In the genomic region with DNA sequence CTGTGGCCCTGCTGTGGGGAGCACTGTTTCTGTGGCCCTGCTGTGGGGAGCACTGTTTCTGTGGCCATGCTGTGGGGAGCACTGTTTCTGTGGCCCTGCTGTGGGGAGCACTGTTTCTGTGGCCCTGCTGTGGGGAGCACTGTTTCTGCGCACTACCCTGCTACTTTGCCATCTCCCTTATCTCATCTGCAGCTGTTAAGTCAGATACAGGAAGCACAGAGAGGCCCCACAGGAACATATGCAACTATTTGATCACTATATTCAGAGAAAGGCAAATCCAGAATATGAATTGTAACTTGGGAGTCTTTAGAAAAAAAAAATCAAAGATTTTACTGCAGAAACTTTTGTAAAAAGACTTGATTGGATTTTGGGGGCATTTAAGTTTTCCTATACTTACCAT, we compare ENCODE assay signal across 20 mouse cellular contexts. TPM values are rescaled to one million over a fixed set of nuclear protein-coding genes. Genes with fewer than 3 reads are reported as not detected.
DNase-seq lines count a peak whose midpoint lies in the region; ATAC-seq and TF ChIP-seq lines count a peak whose summit lies in the region.
"Had no signal": no experiment of that assay in that cellular context is flagged by ENCODE, and none has a peak within 500 bp of the region (broad histone marks: within the 10 kb centered on the region; RNA-seq: fewer than 3 reads in every experiment).

No protein-coding gene starts in this region.

- TF ChIP-seq EP300 in MEL (IDR thresholded peaks at IDR 0.05; ENCODE audit: low read depth in 1 of 2, low read length in 2 of 2): peak; percentile 65 to 67

- 13% methylated on average over 1 of the region's 1 CpGs for WGBS in liver, embryonic 12.5 days (ENCODE audit: insufficient replicate concordance)
- WGBS in liver, embryonic 16.5 days (ENCODE audit: insufficient replicate concordance): 30% methylated on average over 1 of the region's 1 CpGs
- 84% methylated on average over 1 of the region's 1 CpGs for WGBS in kidney, embryonic 15.5 days

- TF ChIP-seq POLR2A in MEL (IDR thresholded peaks at IDR 0.05; ENCODE audit: control insufficient read depth in 1 of 2, insufficient read depth in 1 of 2, low read depth in 1 of 2, low read length in 2 of 2, poor library complexity in 1 of 2): no peak

- peaks cover 7 to 11% of the 10 kb centered on the region in 2 experiments for H3K4me1 ChIP-seq in MEL (ENCODE audit: control insufficient read depth in 1 of 2, insufficient read depth in 2 of 2, low read length in 2 of 2)
- peaks cover 13% of the 10 kb centered on the region for H3K4me1 ChIP-seq in liver, embryonic 12.5 days
- H3K4me1 ChIP-seq in liver, embryonic 16.5 days (ENCODE audit: control insufficient read depth, low read depth, low read length): peaks cover 11% of the 10 kb centered on the region
- no peaks in the 10 kb centered on the region for H3K4me1 ChIP-seq in kidney, embryonic 15.5 days
- H3K4me1 ChIP-seq: embryonic facial prominence, embryonic 12.5 days; forebrain, embryonic 12.5 days; heart, embryonic 15.5 days; hindbrain, embryonic 13.5 days had no signal

- DNase-seq in 416B (ENCODE audit: low read depth): peak; percentile 35
- peak; percentile 62 for DNase-seq in MEL (ENCODE audit: low read depth, low spot score)
- no peak for DNase-seq in urinary bladder, postnatal 10 days (ENCODE audit: low spot score)
- DNase-seq: adrenal gland, postnatal 10 days; cerebellum, adult 2 months; cerebellum, postnatal 14 days; gastrocnemius, postnatal 14 days; heart, adult 18-20 months; heart, postnatal 14 days had no signal

- no peak overlapping the region for H3K9ac ChIP-seq in MEL (ENCODE audit: control insufficient read depth, low read depth, low read length, poor library complexity, severe bottlenecking)
- no peak overlapping the region for H3K9ac ChIP-seq in liver, embryonic 12.5 days
- H3K9ac ChIP-seq in liver, embryonic 16.5 days (ENCODE audit: low read depth, low read length): no peak overlapping the region
- no peak overlapping the region for H3K9ac ChIP-seq in kidney, embryonic 15.5 days
- H3K9ac ChIP-seq: embryonic facial prominence, embryonic 12.5 days; forebrain, embryonic 12.5 days; heart, embryonic 15.5 days; hindbrain, embryonic 13.5 days had no signal

- H3K9me3 ChIP-seq in MEL (replicated peaks; ENCODE audit: insufficient read depth, low read length): no peaks in the 10 kb centered on the region
- no peaks in the 10 kb centered on the region for H3K9me3 ChIP-seq in liver, embryonic 12.5 days (replicated peaks)
- H3K9me3 ChIP-seq in liver, embryonic 16.5 days (replicated peaks; ENCODE audit: control insufficient read depth, low read length): no peaks in the 10 kb centered on the region
- no peaks in the 10 kb centered on the region for H3K9me3 ChIP-seq in kidney, embryonic 15.5 days (replicated peaks)
- H3K9me3 ChIP-seq: embryonic facial prominence, embryonic 12.5 days; forebrain, embryonic 12.5 days; heart, embryonic 15.5 days; hindbrain, embryonic 13.5 days had no signal

- H3K4me3 ChIP-seq in MEL (ENCODE audit: control insufficient read depth in 1 of 2, insufficient read depth in 1 of 2, low read depth in 2 of 2, low read length in 2 of 2): no peak overlapping the region
- no peak overlapping the region for H3K4me3 ChIP-seq in liver, embryonic 12.5 days
- no peak overlapping the region for H3K4me3 ChIP-seq in liver, embryonic 16.5 days (ENCODE audit: low read depth, low read length)
- no peak overlapping the region for H3K4me3 ChIP-seq in kidney, embryonic 15.5 days (replicated peaks)
- H3K4me3 ChIP-seq: embryonic facial prominence, embryonic 12.5 days; forebrain, embryonic 12.5 days; heart, embryonic 15.5 days; hindbrain, embryonic 13.5 days had no signal

- H3K27me3 ChIP-seq in MEL (ENCODE audit: control insufficient read depth in 1 of 2, insufficient read depth in 2 of 2, low read length in 2 of 2): no peaks in the 10 kb centered on the region
- H3K27me3 ChIP-seq in liver, embryonic 12.5 days (replicated peaks): no peaks in the 10 kb centered on the region
- H3K27me3 ChIP-seq in liver, embryonic 16.5 days (ENCODE audit: control insufficient read depth, insufficient read depth, low read depth, low read length): no peaks in the 10 kb centered on the region
- no peaks in the 10 kb centered on the region for H3K27me3 ChIP-seq in kidney, embryonic 15.5 days
- H3K27me3 ChIP-seq: embryonic facial prominence, embryonic 12.5 days; forebrain, embryonic 12.5 days; heart, embryonic 15.5 days; hindbrain, embryonic 13.5 days had no signal

- H3K79me2 ChIP-seq in MEL (ENCODE audit: control insufficient read depth, insufficient read depth, low read length, poor library complexity): no peaks in the 10 kb centered on the region

- TF ChIP-seq CTCF in MEL (IDR thresholded peaks at IDR 0.05 in 2 of 3, conservative IDR thresholded peaks at IDR 0.05 in 1 of 3; ENCODE audit: control insufficient read depth in 1 of 3, insufficient read depth in 1 of 3, low read depth in 2 of 3, low read length in 3 of 3, poor library complexity in 1 of 3, severe bottlenecking in 1 of 3): no peak

- no peak overlapping the region for H3K27ac ChIP-seq in MEL (ENCODE audit: control insufficient read depth, low read depth, low read length)
- no peak overlapping the region for H3K27ac ChIP-seq in liver, embryonic 12.5 days
- H3K27ac ChIP-seq in liver, embryonic 16.5 days (ENCODE audit: low read length): no peak overlapping the region
- H3K27ac ChIP-seq in kidney, embryonic 15.5 days: no peak overlapping the region
- H3K27ac ChIP-seq: embryonic facial prominence, embryonic 12.5 days; forebrain, embryonic 12.5 days; heart, embryonic 15.5 days; hindbrain, embryonic 13.5 days; hindbrain, postnatal 0 days had no signal

- TF ChIP-seq RAD21 in MEL (IDR thresholded peaks at IDR 0.05; ENCODE audit: low read depth, low read length): no peak

- H3K4me2 ChIP-seq in liver, embryonic 12.5 days: peak overlapping the region; percentile 6; the same call in 1 of the 2 replicates
- no peak overlapping the region for H3K4me2 ChIP-seq in liver, embryonic 16.5 days (ENCODE audit: low read depth, low read length)
- no peak overlapping the region for H3K4me2 ChIP-seq in kidney, embryonic 15.5 days
- H3K4me2 ChIP-seq: embryonic facial prominence, embryonic 12.5 days; forebrain, embryonic 12.5 days; heart, embryonic 11.5 days; heart, embryonic 15.5 days; hindbrain, embryonic 13.5 days had no signal

- ATAC-seq in liver, embryonic 12.5 days: peak; percentile 88
- ATAC-seq in liver, embryonic 16.5 days (ENCODE audit: low read depth): peak; percentile 87
- no peak for ATAC-seq in granulocyte monocyte progenitor cell, adult 5-6 weeks (replicated peaks; ENCODE audit: poor library complexity, severe bottlenecking)
- no peak for ATAC-seq in kidney, embryonic 15.5 days (replicated peaks; ENCODE audit: low FRiP score)
- ATAC-seq: forebrain, embryonic 16.5 days; hindbrain, postnatal 0 days had no signal

- peaks cover 6 to 18% of the 10 kb centered on the region in 2 experiments for H3K36me3 ChIP-seq in MEL (ENCODE audit: control insufficient read depth in 1 of 2, insufficient read depth in 2 of 2, low read length in 2 of 2)
- peaks cover 88% of the 10 kb centered on the region for H3K36me3 ChIP-seq in liver, embryonic 12.5 days
- H3K36me3 ChIP-seq in liver, embryonic 16.5 days (ENCODE audit: control insufficient read depth, insufficient read depth): peaks cover 24% of the 10 kb centered on the region
- peaks cover 86% of the 10 kb centered on the region for H3K36me3 ChIP-seq in kidney, embryonic 15.5 days

TF ChIP-seq in MEL, 35 proteins besides CTCF, POLR2A, EP300 and RAD21 (continues in another document):
- TF ChIP-seq UBTF (IDR thresholded peaks at IDR 0.05; ENCODE audit: borderline replicate concordance, insufficient read depth, low read depth, low read length) (no peak), MAX (IDR thresholded peaks at IDR 0.05; ENCODE audit: low read length) (no peak), ZNF384 (IDR thresholded peaks at IDR 0.05; ENCODE audit: low read depth, low read length) (peak; percentile 41; the same call in 1 of the 2 replicates), NRF1 (IDR thresholded peaks at IDR 0.05; ENCODE audit: insufficient read depth, low read depth, low read length, poor library complexity, severe bottlenecking) (no peak), MAZ (IDR thresholded peaks at IDR 0.05; ENCODE audit: low read depth, low read length) (no peak), USF1 (IDR thresholded peaks at IDR 0.05; ENCODE audit: low read depth, low read length) (no peak), KAT2A (conservative IDR thresholded peaks at IDR 0.05; ENCODE audit: low read depth, low read length) (no peak), CHD1 (IDR thresholded peaks at IDR 0.05; ENCODE audit: low read depth, low read length) (no peak), GATA1 (IDR thresholded peaks at IDR 0.05; ENCODE audit: low read depth, low read length) (peak; percentile 87), GABPA (IDR thresholded peaks at IDR 0.05; ENCODE audit: low read depth, low read length) (no peak), ELF1 (IDR thresholded peaks at IDR 0.05; ENCODE audit: low read depth, low read length) (no peak; the same call in 1 of the 2 replicates), JUND (IDR thresholded peaks at IDR 0.05; ENCODE audit: low read depth, low read length) (no peak), MYB (IDR thresholded peaks at IDR 0.05; ENCODE audit: low read depth, low read length) (no peak)

RNA-seq across cellular contexts. Expression of a gene that starts 22.5 kb away (rescaled TPM):
- 5.0 and 6.7 TPM in 2 replicates for total RNA-seq in MEL (2012; rRNA removed)
- 10 to 100 TPM in 1 of 2 experiments, not detected in 1; 15.5 TPM for polyA plus RNA-seq in MEL (2012; ENCODE audit: insufficient read depth in 1 of 2, insufficient read length in 2 of 2, low read depth in 1 of 2, low replicate concordance in 2 of 2, missing spikeins in 1 of 2)
- 10.8 and 11.8 TPM in 2 replicates for polyA plus RNA-seq in liver, embryonic 12.5 days (2016; fragmentation: Nextera tagmentation; extraction: Ambion mirVana)
- polyA plus RNA-seq in liver, embryonic 16.5 days (2015; fragmentation: Nextera tagmentation; extraction: Ambion mirVana): 7.0 and 8.6 TPM in 2 replicates
- 17.0 and 21.9 TPM in 2 replicates for total RNA-seq in granulocyte monocyte progenitor cell, adult 5-6 weeks (2014; fragmentation: Nextera tagmentation)
- 10.0 and 12.5 TPM in 2 replicates for total RNA-seq in granulocyte monocyte progenitor cell, adult 5-6 weeks (2017)
- polyA plus RNA-seq in kidney, embryonic 15.5 days (2015; fragmentation: Nextera tagmentation; extraction: Ambion mirVana): 24.8 and 25.4 TPM in 2 replicates

RNA-seq across cellular contexts. Expression of a gene that starts 23.0 kb away (rescaled TPM):
- total RNA-seq in MEL (2012; rRNA removed): 3.5 and 4.0 TPM in 2 replicates
- polyA plus RNA-seq in MEL (2012; ENCODE audit: insufficient read depth in 1 of 2, insufficient read length in 2 of 2, low read depth in 1 of 2, low replicate concordance in 2 of 2, missing spikeins in 1 of 2): 1 to 10 TPM in 1 of 2 experiments, not detected in 1; 7.3 TPM
- 9.9 and 11.2 TPM in 2 replicates for polyA plus RNA-seq in liver, embryonic 12.5 days (2016; fragmentation: Nextera tagmentation; extraction: Ambion mirVana)
- 4.9 and 5.3 TPM in 2 replicates for polyA plus RNA-seq in liver, embryonic 16.5 days (2015; fragmentation: Nextera tagmentation; extraction: Ambion mirVana)
- 4.8 and 6.2 TPM in 2 replicates for total RNA-seq in granulocyte monocyte progenitor cell, adult 5-6 weeks (2014; fragmentation: Nextera tagmentation)
- 2.7 and 4.9 TPM in 2 replicates for total RNA-seq in granulocyte monocyte progenitor cell, adult 5-6 weeks (2017)
- 20.0 and 20.8 TPM in 2 replicates for polyA plus RNA-seq in kidney, embryonic 15.5 days (2015; fragmentation: Nextera tagmentation; extraction: Ambion mirVana)

Comparison
In these comparisons a context has a peak if more than half of its experiments do, and no peak if none do; other contexts are left out.
1. ATAC-seq: peak in liver, embryonic 12.5 days (single experiment) and liver, embryonic 16.5 days (single experiment); none in granulocyte monocyte progenitor cell, adult 5-6 weeks (single experiment) and kidney, embryonic 15.5 days (single experiment).